Mouse (Mus musculus) forebrain, embryonic 11.5 days (tissue): ENCODE measurements around the gene Nck2. TPM values are rescaled to one million over a fixed set of nuclear protein-coding genes. Genes with fewer than 3 reads are reported as not detected.

ENCODE experiments used
- ATAC-seq: fragments of 200-750 bp; cut with Nextera tagmentation; replicated peaks from 2 replicates; pipeline ENCODE4 v1.8.0; 2017; ENCODE audit warnings: moderate TSS enrichment; ENCODE audit not compliant: low FRiP score
- DNase-seq: peaks from one replicate; pipeline ENCODE4 v3.0.0-alpha.2; 2017; ENCODE audit warnings: low spot score
- H3K27ac ChIP-seq: fragments of 300-500 bp; sonication (generic); 2 replicates; pipeline ENCODE4 v1.5.1; 2014; ENCODE audit warnings: low read depth, low read length
- H3K27me3 ChIP-seq: fragments of 300-500 bp; sonication (generic); 2 replicates; pipeline ENCODE4 v1.6.1; 2014; ENCODE audit warnings: mild to moderate bottlenecking, low read length, mixed read lengths; ENCODE audit not compliant: control insufficient read depth, insufficient read depth
- H3K36me3 ChIP-seq: fragments of 300-500 bp; sonication (generic); 2 replicates; pipeline ENCODE4 v1.6.1; 2014; ENCODE audit warnings: mild to moderate bottlenecking, low read length, moderate library complexity, mixed read lengths; ENCODE audit not compliant: control insufficient read depth, insufficient read depth
- H3K4me1 ChIP-seq: fragments of 300-500 bp; sonication (generic); replicated peaks from 2 replicates; pipeline ENCODE4 v1.6.1; 2014; ENCODE audit warnings: low read length, mixed read lengths; ENCODE audit not compliant: control insufficient read depth, insufficient read depth
- H3K4me2 ChIP-seq: fragments of 300-500 bp; sonication (generic); 2 replicates; pipeline ENCODE4 v1.6.1; 2014; ENCODE audit warnings: low read depth, mild to moderate bottlenecking, low read length, moderate library complexity, mixed read lengths; ENCODE audit not compliant: severe bottlenecking
- H3K4me3 ChIP-seq: fragments of 300-500 bp; sonication (generic); 2 replicates; pipeline ENCODE4 v1.5.1; 2014; ENCODE audit warnings: low read depth, low read length
- H3K9ac ChIP-seq: fragments of 300-500 bp; sonication (generic); 2 replicates; pipeline ENCODE4 v1.6.1; 2014; ENCODE audit warnings: low read length
- H3K9me3 ChIP-seq: fragments of 300-500 bp; sonication (generic); 2 replicates; pipeline ENCODE4 v1.6.1; 2016; ENCODE audit warnings: low read length, mixed read lengths; ENCODE audit not compliant: control insufficient read depth
- WGBS: fragments of 180-500 bp; shearing (Covaris S2); extraction: QIAGEN DNeasy Blood & Tissue Kit; methylation state at CpG from one replicate; pipeline ENCODE4 v1.1.7; 2014; 5-methylcytosine and 5-hydroxymethylcytosine counted together
- polyA plus RNA-seq: library from polyadenylated mRNA; unstranded; fragments of >200 nt; fragmentation: Nextera tagmentation; extraction: Ambion mirVana; gene quantifications from 2 replicates; pipeline ENCODE4 v1.2.1, GENCODE M21; 2014

Nck2 gene
- polyA plus RNA-seq, 1 experiment from 2014 or later: 37.8 TPM

GRCm38 (mm10) chr1:43445170-43446088 is 1.1 kb downstream of the Nck2 start:
- H3K9ac ChIP-seq: peak overlapping the region; percentile 94
- H3K4me3 ChIP-seq: peak overlapping the region; percentile 91
- peak overlapping the region; percentile 93 for H3K4me2 ChIP-seq
- peak; percentile 92 for DNase-seq
- peaks cover 2% of the 10 kb centered on the region; the same call in 1 of the 2 replicates for H3K4me1 ChIP-seq
- H3K27ac ChIP-seq: peak overlapping the region; percentile 84
- WGBS: under 1% methylated on average over 37 of the region's 86 CpGs
- no peaks in the 10 kb centered on the region for H3K9me3 ChIP-seq
- ATAC-seq: peak; percentile 96
- peaks cover 2% of the 10 kb centered on the region; the same call in 1 of the 2 replicates for H3K27me3 ChIP-seq
- no peaks in the 10 kb centered on the region for H3K36me3 ChIP-seq

GRCm38 (mm10) chr1:43446089-43446533 is 1.7 kb downstream of the Nck2 start:
- Histone ChIP-seq H3K4me3 (peak overlapping the region; percentile 91), H3K9ac (peak overlapping the region; percentile 94), H3K4me2 (peak overlapping the region; percentile 93), H3K27ac (peak overlapping the region; percentile 84), H3K4me1 (peaks cover 4% of the 10 kb centered on the region; the same call in 1 of the 2 replicates), H3K36me3 (no peaks in the 10 kb centered on the region), H3K9me3 (no peaks in the 10 kb centered on the region), H3K27me3 (peaks cover 2% of the 10 kb centered on the region; the same call in 1 of the 2 replicates)
- DNase-seq (peak; percentile 88), ATAC-seq (peak; percentile 78)
- WGBS: 0% methylated on average over 34 of the region's 44 CpGs

- Histone ChIP-seq H3K9me3 (no peaks in the 10 kb centered on the region), H3K4me1 (peaks cover 5% of the 10 kb centered on the region; the same call in 1 of the 2 replicates), H3K4me3 (peak overlapping the region; percentile 91), H3K36me3 (no peaks in the 10 kb centered on the region), H3K9ac (peak overlapping the region; percentile 94), H3K4me2 (peak overlapping the region; percentile 93), H3K27ac (no peak overlapping the region), H3K27me3 (peaks cover 2% of the 10 kb centered on the region; the same call in 1 of the 2 replicates)
- 20% methylated on average over 16 of the region's 16 CpGs for WGBS
- no peak for ATAC-seq
- DNase-seq: peak; percentile 62
These were observed 2.6 kb downstream of the Nck2 start for GRCm38 (mm10) chr1:43446731-43447601.

GRCm38 (mm10) chr1:43447602-43448287 is 3.4 kb downstream of the Nck2 start:
- Histone ChIP-seq H3K27me3 (peaks cover 2% of the 10 kb centered on the region; the same call in 1 of the 2 replicates), H3K4me1 (peaks cover 5% of the 10 kb centered on the region; the same call in 1 of the 2 replicates), H3K36me3 (no peaks in the 10 kb centered on the region), H3K27ac (no peak overlapping the region), H3K9me3 (no peaks in the 10 kb centered on the region), H3K4me2 (peak overlapping the region; percentile 93; the same call in 1 of the 2 replicates), H3K4me3 (peak overlapping the region; percentile 91), H3K9ac (no peak overlapping the region; the same call in 1 of the 2 replicates)
- DNase-seq: no peak
- WGBS: 57% methylated on average over 9 of the region's 9 CpGs
- no peak for ATAC-seq

GRCm38 (mm10) chr1:43450811-43451210 is 6.4 kb downstream of the Nck2 start:
- 96% methylated on average over 1 of the region's 1 CpGs for WGBS

GRCm38 (mm10) chr1:43453683-43454082 is 9.3 kb downstream of the Nck2 start:
- H3K27ac ChIP-seq: no peak overlapping the region
- no peak overlapping the region for H3K9ac ChIP-seq
- ATAC-seq (no peak), DNase-seq (no peak)
- H3K4me2 ChIP-seq: no peak overlapping the region
- H3K9me3 ChIP-seq: no peaks in the 10 kb centered on the region
- no peaks in the 10 kb centered on the region for H3K27me3 ChIP-seq
- 85% methylated on average over 3 of the region's 3 CpGs for WGBS
- peaks cover 4% of the 10 kb centered on the region; the same call in 1 of the 2 replicates for H3K4me1 ChIP-seq
- no peaks in the 10 kb centered on the region for H3K36me3 ChIP-seq
- no peak overlapping the region for H3K4me3 ChIP-seq

More at GRCm38 (mm10) chr1:43450811-43451210, 6.4 kb downstream of the Nck2 start:
- Histone ChIP-seq H3K4me2 (no peak overlapping the region), H3K27me3 (no peaks in the 10 kb centered on the region), H3K9me3 (no peaks in the 10 kb centered on the region), H3K36me3 (no peaks in the 10 kb centered on the region), H3K9ac (no peak overlapping the region), H3K4me3 (no peak overlapping the region), H3K4me1 (peaks cover 5% of the 10 kb centered on the region; the same call in 1 of the 2 replicates), H3K27ac (no peak overlapping the region)
- DNase-seq: no peak
- no peak for ATAC-seq

- DNase-seq: no peak
- no peak overlapping the region for H3K9ac ChIP-seq
- ATAC-seq: no peak
- H3K36me3 ChIP-seq: no peaks in the 10 kb centered on the region
- H3K27ac ChIP-seq: no peak overlapping the region
- H3K4me2 ChIP-seq: no peak overlapping the region
- WGBS: 93% methylated on average over 8 of the region's 8 CpGs
- H3K9me3 ChIP-seq: no peaks in the 10 kb centered on the region
- peaks cover 4% of the 10 kb centered on the region; the same call in 1 of the 2 replicates for H3K4me1 ChIP-seq
- H3K27me3 ChIP-seq: no peaks in the 10 kb centered on the region
- no peak overlapping the region for H3K4me3 ChIP-seq
These were observed 10.4 kb downstream of the Nck2 start for GRCm38 (mm10) chr1:43454741-43455140.
